Mouse (Mus musculus) hindbrain, postnatal 0 days (tissue): ENCODE measurements around the gene Tmem128. TPM values are rescaled to one million over a fixed set of nuclear protein-coding genes. Genes with fewer than 3 reads are reported as not detected.

Experiments
- ATAC-seq: fragments of 200-750 bp; cut with Nextera tagmentation; 2 replicates; pipeline ENCODE4 v1.8.0; 2017; ENCODE audit warnings: mild to moderate bottlenecking, moderate TSS enrichment, moderate library complexity
- DNase-seq: peaks from one replicate; pipeline ENCODE4 v3.0.0-alpha.2; 2015; ENCODE audit warnings: low spot score
- H3K27ac ChIP-seq: fragments of 300-500 bp; sonication (generic); 2 replicates; pipeline ENCODE4 v1.5.1; 2014; ENCODE audit warnings: mild to moderate bottlenecking
- H3K27me3 ChIP-seq: fragments of 300-500 bp; sonication (generic); 2 replicates; pipeline ENCODE4 v1.6.1; 2014; ENCODE audit warnings: low read length, mixed read lengths; ENCODE audit not compliant: insufficient read depth
- H3K36me3 ChIP-seq: fragments of 300-500 bp; sonication (generic); 2 replicates; pipeline ENCODE4 v1.6.1; 2014; ENCODE audit warnings: low read length, mixed read lengths; ENCODE audit not compliant: insufficient read depth
- H3K4me1 ChIP-seq: fragments of 300-500 bp; sonication (generic); 2 replicates; pipeline ENCODE4 v1.6.1; 2014; ENCODE audit warnings: antibody characterized with exemption, low read length, mixed read lengths; ENCODE audit not compliant: insufficient read depth
- H3K4me2 ChIP-seq: fragments of 300-500 bp; sonication (generic); 2 replicates; pipeline ENCODE4 v1.6.1; 2014; ENCODE audit warnings: low read depth, mild to moderate bottlenecking, low read length, moderate library complexity, mixed read lengths
- H3K4me3 ChIP-seq: fragments of 300-500 bp; sonication (generic); 2 replicates; pipeline ENCODE4 v1.5.1; 2014; ENCODE audit warnings: low read length
- H3K9ac ChIP-seq: fragments of 300-500 bp; sonication (generic); replicated peaks from 2 replicates; pipeline ENCODE4 v1.6.1; 2014; ENCODE audit warnings: mild to moderate bottlenecking, low read length, moderate library complexity, mixed read lengths
- H3K9me3 ChIP-seq: fragments of 300-500 bp; sonication (generic); 2 replicates; pipeline ENCODE4 v1.6.1; 2016; ENCODE audit warnings: low read length, mixed read lengths
- CTCF ChIP-seq: IDR thresholded peaks from 2 replicates; pipeline ENCODE4 v1.5.1; 2016; ENCODE audit warnings: antibody characterized with exemption, control low read depth, low read depth
- WGBS: fragments of 180-500 bp; shearing (Covaris S2); extraction: QIAGEN DNeasy Blood & Tissue Kit; methylation state at CpG from one replicate; pipeline ENCODE4 v1.1.7; 2014; 5-methylcytosine and 5-hydroxymethylcytosine counted together
- polyA plus RNA-seq: library from polyadenylated mRNA; unstranded; fragments of >200 nt; fragmentation: Nextera tagmentation; extraction: Ambion mirVana; gene quantifications from 2 replicates; pipeline ENCODE4 v1.2.1, GENCODE M21; 2015
- total RNA-seq: library from RNA; depleted of rRNA; stranded (reverse); fragments of >200 nt; gene quantifications from 2 replicates; pipeline ENCODE4 v1.2.3, GENCODE M21; 2014

Tmem128 gene
- total and polyA plus RNA-seq, 2 experiments from 2014 or later, result 105 to 108 TPM

GRCm38 (mm10) chr5:38276451-38276850 is 16.5 kb downstream of the Tmem128 start:
- H3K27me3 ChIP-seq, result peaks cover 46% of the 10 kb centered on the region
- peak overlapping the region; percentile 20 for H3K4me3 ChIP-seq
- H3K4me2 ChIP-seq, result peak overlapping the region; percentile 48
- H3K27ac ChIP-seq, result no peak overlapping the region
- DNase-seq (peak; percentile 16), ATAC-seq (no peak)
- 0% methylated on average over 19 of the region's 19 CpGs for WGBS
- H3K9me3 ChIP-seq, result no peaks in the 10 kb centered on the region
- H3K4me1 ChIP-seq, result peaks cover 11% of the 10 kb centered on the region; the same call in 1 of the 2 replicates
- H3K36me3 ChIP-seq, result peaks cover 4% of the 10 kb centered on the region; the same call in 1 of the 2 replicates
- no peak overlapping the region for H3K9ac ChIP-seq
- no peak for TF ChIP-seq CTCF

DNA sequence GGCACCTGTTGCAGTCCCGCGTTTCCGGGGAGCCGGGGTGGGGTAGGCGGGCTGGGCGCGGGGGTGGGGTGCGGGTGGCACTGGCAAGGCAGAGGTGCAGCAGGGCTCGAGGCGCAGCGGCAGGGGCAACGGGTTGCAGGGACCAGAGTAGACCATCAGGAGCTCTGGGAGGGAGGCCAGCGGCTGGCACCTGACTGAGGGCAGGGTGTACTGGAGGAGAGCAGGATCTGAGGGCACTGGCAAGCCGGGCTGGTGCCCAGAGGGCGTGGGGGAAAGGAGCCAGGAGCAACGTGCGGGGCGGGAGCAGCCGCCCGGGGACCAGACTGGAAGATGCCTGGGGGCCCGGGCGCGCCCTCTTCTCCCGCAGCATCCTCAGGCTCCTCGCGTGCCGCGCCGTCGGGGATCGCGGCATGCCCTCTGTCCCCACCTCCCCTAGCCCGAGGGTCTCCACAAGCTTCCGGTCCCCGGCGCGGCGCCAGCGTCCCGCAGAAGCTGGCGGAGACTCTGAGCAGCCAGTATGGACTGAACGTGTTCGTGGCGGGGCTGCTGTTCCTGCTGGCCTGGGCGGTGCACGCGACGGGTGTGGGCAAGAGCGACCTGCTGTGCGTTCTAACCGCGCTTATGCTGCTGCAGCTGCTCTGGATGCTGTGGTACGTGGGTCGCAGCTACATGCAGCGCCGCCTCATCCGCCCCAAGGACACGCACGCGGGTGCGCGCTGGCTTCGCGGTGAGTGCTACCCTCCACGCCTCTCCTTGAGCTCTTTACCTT is 17.3 kb downstream of the Tmem128 start:
- no peak for TF ChIP-seq CTCF
- H3K36me3 ChIP-seq, result no peaks in the 10 kb centered on the region
- ATAC-seq (peak; percentile 47; the same call in 1 of the 2 replicates), DNase-seq (no peak)
- WGBS, result 2% methylated on average over 56 of the region's 65 CpGs
- H3K9me3 ChIP-seq, result no peaks in the 10 kb centered on the region
- 0 out of 2 replicates have a peak overlapping the region, but pooled peaks have one; percentile 28 for H3K9ac ChIP-seq
- peak overlapping the region; percentile 32 for H3K4me3 ChIP-seq
- H3K4me1 ChIP-seq, result peaks cover 11% of the 10 kb centered on the region; the same call in 1 of the 2 replicates
- H3K27ac ChIP-seq, result no peak overlapping the region
- peaks cover 46% of the 10 kb centered on the region for H3K27me3 ChIP-seq
- peak overlapping the region; percentile 58 for H3K4me2 ChIP-seq

- Histone ChIP-seq H3K4me1 (peaks cover 11% of the 10 kb centered on the region; the same call in 1 of the 2 replicates), H3K4me3 (peak overlapping the region; percentile 32), H3K9ac (no peak overlapping the region), H3K9me3 (no peaks in the 10 kb centered on the region), H3K36me3 (no peaks in the 10 kb centered on the region), H3K27me3 (peaks cover 46% of the 10 kb centered on the region), H3K27ac (no peak overlapping the region), H3K4me2 (peak overlapping the region; percentile 58)
- no peak for ATAC-seq
- 24% methylated on average over 12 of the region's 12 CpGs for WGBS
- no peak for TF ChIP-seq CTCF
- no peak for DNase-seq
These were observed 18.1 kb downstream of the Tmem128 start for GRCm38 (mm10) chr5:38277936-38278600.

GRCm38 (mm10) chr5:38280075-38280474 is 20.1 kb downstream of the Tmem128 start:
- Histone ChIP-seq H3K27me3 (peaks cover 38% of the 10 kb centered on the region), H3K9ac (no peak overlapping the region), H3K9me3 (no peaks in the 10 kb centered on the region), H3K4me1 (peaks cover 11% of the 10 kb centered on the region; the same call in 1 of the 2 replicates), H3K27ac (no peak overlapping the region), H3K4me3 (no peak overlapping the region), H3K36me3 (no peaks in the 10 kb centered on the region), H3K4me2 (no peak overlapping the region)
- ATAC-seq (no peak), DNase-seq (no peak)
- 53% methylated on average over 1 of the region's 1 CpGs for WGBS
- TF ChIP-seq CTCF, result no peak

- no peak for TF ChIP-seq CTCF
- H3K27ac ChIP-seq, result no peak overlapping the region
- H3K9me3 ChIP-seq, result no peaks in the 10 kb centered on the region
- H3K4me1 ChIP-seq, result no peaks in the 10 kb centered on the region
- no peaks in the 10 kb centered on the region for H3K36me3 ChIP-seq
- no peak overlapping the region for H3K4me2 ChIP-seq
- 74% methylated on average over 9 of the region's 9 CpGs for WGBS
- DNase-seq, result no peak
- H3K4me3 ChIP-seq, result no peak overlapping the region
- no peak overlapping the region for H3K9ac ChIP-seq
- ATAC-seq, result no peak
- H3K27me3 ChIP-seq, result no peaks in the 10 kb centered on the region
These were observed 25.7 kb downstream of the Tmem128 start for GRCm38 (mm10) chr5:38285724-38286123.

DNA sequence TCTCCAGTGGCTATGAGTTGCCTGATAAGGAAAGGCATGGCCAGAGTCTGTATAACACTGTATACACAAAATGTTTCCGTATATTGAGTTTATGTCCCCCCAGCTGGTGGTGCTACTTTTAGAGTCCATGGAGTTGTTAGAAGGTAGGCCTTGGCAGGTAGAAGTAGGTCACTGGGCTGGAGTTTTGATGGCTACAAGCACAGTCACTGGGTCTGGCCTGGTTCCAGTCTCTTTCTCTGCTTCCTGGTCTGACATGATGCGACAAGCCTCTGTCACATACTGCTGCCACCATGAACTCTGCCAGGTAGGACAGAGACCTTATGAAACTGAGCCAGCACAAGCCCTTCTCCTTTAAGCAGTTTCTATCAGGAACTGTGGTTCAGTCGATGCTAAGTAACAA is 28.5 kb downstream of the Tmem128 start:
- no peak overlapping the region for H3K4me3 ChIP-seq
- WGBS, result 89% methylated on average over 3 of the region's 3 CpGs
- H3K36me3 ChIP-seq, result no peaks in the 10 kb centered on the region
- no peak for ATAC-seq
- no peak overlapping the region for H3K4me2 ChIP-seq
- H3K27me3 ChIP-seq, result no peaks in the 10 kb centered on the region
- H3K9ac ChIP-seq, result no peak overlapping the region
- no peaks in the 10 kb centered on the region for H3K9me3 ChIP-seq
- H3K27ac ChIP-seq, result no peak overlapping the region
- H3K4me1 ChIP-seq, result no peaks in the 10 kb centered on the region
- DNase-seq, result no peak
- TF ChIP-seq CTCF, result no peak
